Mouse (Mus musculus) forebrain, embryonic 13.5 days (tissue): ENCODE data around the gene Chil1. TPM values are rescaled to one million over a fixed set of nuclear protein-coding genes. Genes with fewer than 3 reads are reported as not detected.

Source experiments
- ATAC-seq: fragments of 200-750 bp; cut with Nextera tagmentation; 2 replicates; pipeline ENCODE4 v1.8.0; 2017
- H3K27ac ChIP-seq: fragments of 300-500 bp; sonication (generic); 2 replicates; pipeline ENCODE4 v1.5.1; 2015; ENCODE audit warnings: inconsistent platforms, mild to moderate bottlenecking, moderate library complexity
- H3K27me3 ChIP-seq: fragments of 300-500 bp; sonication (generic); 2 replicates; pipeline ENCODE4 v1.6.1; 2015; ENCODE audit warnings: mild to moderate bottlenecking, inconsistent platforms
- H3K36me3 ChIP-seq: fragments of 300-500 bp; sonication (generic); 2 replicates; pipeline ENCODE4 v1.6.1; 2015; ENCODE audit warnings: mild to moderate bottlenecking, inconsistent platforms; ENCODE audit not compliant: poor library complexity, severe bottlenecking
- H3K4me1 ChIP-seq: fragments of 300-500 bp; sonication (generic); 2 replicates; pipeline ENCODE4 v1.6.1; 2015; ENCODE audit warnings: inconsistent platforms
- H3K4me2 ChIP-seq: fragments of 300-500 bp; sonication (generic); 2 replicates; pipeline ENCODE4 v1.6.1; 2015; ENCODE audit warnings: inconsistent platforms, mild to moderate bottlenecking, moderate library complexity
- H3K4me3 ChIP-seq: fragments of 300-500 bp; sonication (generic); 2 replicates; pipeline ENCODE4 v1.5.1; 2015; ENCODE audit warnings: mild to moderate bottlenecking, inconsistent platforms
- H3K9ac ChIP-seq: fragments of 300-500 bp; sonication (generic); 2 replicates; pipeline ENCODE4 v1.6.1; 2015; ENCODE audit warnings: mild to moderate bottlenecking, inconsistent platforms
- H3K9me3 ChIP-seq: fragments of 300-500 bp; sonication (generic); replicated peaks from 2 replicates; pipeline ENCODE4 v1.6.1; 2016; ENCODE audit warnings: inconsistent platforms
- WGBS: fragments of 180-500 bp; shearing (Covaris S2); methylation state at CpG from one replicate; pipeline ENCODE4 v1.1.7; 2015; 5-methylcytosine and 5-hydroxymethylcytosine counted together
- polyA plus RNA-seq: library from polyadenylated mRNA; unstranded; fragments of >200 nt; fragmentation: Nextera tagmentation; extraction: Ambion mirVana; gene quantifications from 2 replicates; pipeline ENCODE4 v1.2.1, GENCODE M21; 2015

Gene Chil1
- polyA plus RNA-seq, 1 experiment from 2014 or later, result 3.2 TPM

GRCm38 (mm10) chr1:134226739-134227138 lies 44.8 kb downstream of the Chil1 start:
- Histone ChIP-seq H3K9me3 (no peaks in the 10 kb centered on the region), H3K4me2 (no peak overlapping the region), H3K36me3 (no peaks in the 10 kb centered on the region), H3K4me3 (no peak overlapping the region), H3K27ac (no peak overlapping the region), H3K9ac (no peak overlapping the region), H3K4me1 (no peaks in the 10 kb centered on the region), H3K27me3 (peaks cover 3% of the 10 kb centered on the region; the same call in 1 of the 2 replicates)
- ATAC-seq, result no peak
- 82% methylated on average over 8 of the region's 8 CpGs for whole genome bisulfite sequencing

GRCm38 (mm10) chr1:134229806-134230575 lies 48.0 kb downstream of the Chil1 start:
- Histone ChIP-seq H3K27me3 (peaks cover 20% of the 10 kb centered on the region), H3K9me3 (no peaks in the 10 kb centered on the region), H3K9ac (no peak overlapping the region), H3K36me3 (no peaks in the 10 kb centered on the region), H3K4me2 (no peak overlapping the region), H3K27ac (no peak overlapping the region), H3K4me3 (no peak overlapping the region), H3K4me1 (peaks cover 28% of the 10 kb centered on the region)
- no peak for ATAC-seq
- WGBS, result 70% methylated on average over 5 of the region's 5 CpGs

GRCm38 (mm10) chr1:134230638-134231228 lies 48.8 kb downstream of the Chil1 start:
- Histone ChIP-seq H3K36me3 (no peaks in the 10 kb centered on the region), H3K27me3 (peaks cover 28% of the 10 kb centered on the region), H3K4me3 (no peak overlapping the region), H3K9ac (no peak overlapping the region), H3K4me1 (peaks cover 35% of the 10 kb centered on the region), H3K27ac (no peak overlapping the region), H3K4me2 (no peak overlapping the region), H3K9me3 (no peaks in the 10 kb centered on the region)
- WGBS, result 87% methylated on average over 10 of the region's 10 CpGs
- ATAC-seq, result no peak

- Histone ChIP-seq H3K36me3 (no peaks in the 10 kb centered on the region), H3K27ac (no peak overlapping the region), H3K4me1 (peaks cover 35% of the 10 kb centered on the region), H3K4me3 (no peak overlapping the region), H3K27me3 (peaks cover 33% of the 10 kb centered on the region), H3K4me2 (no peak overlapping the region), H3K9me3 (no peaks in the 10 kb centered on the region), H3K9ac (no peak overlapping the region)
- ATAC-seq, result no peak
- 77% methylated on average over 3 of the region's 3 CpGs for WGBS
These were observed 49.3 kb downstream of the Chil1 start for GRCm38 (mm10) chr1:134231270-134231669.

- Histone ChIP-seq H3K4me3 (no peak overlapping the region), H3K27ac (no peak overlapping the region), H3K9ac (no peak overlapping the region), H3K4me1 (peaks cover 35% of the 10 kb centered on the region), H3K4me2 (no peak overlapping the region), H3K27me3 (peaks cover 37% of the 10 kb centered on the region), H3K9me3 (no peaks in the 10 kb centered on the region), H3K36me3 (no peaks in the 10 kb centered on the region)
- 78% methylated on average over 3 of the region's 3 CpGs for WGBS
- no peak for ATAC-seq
These were observed 49.7 kb downstream of the Chil1 start for GRCm38 (mm10) chr1:134231681-134232080.

- Histone ChIP-seq H3K4me1 (peaks cover 35% of the 10 kb centered on the region), H3K9me3 (no peaks in the 10 kb centered on the region), H3K4me3 (no peak overlapping the region), H3K4me2 (peak overlapping the region; percentile 78; the same call in 1 of the 2 replicates), H3K27me3 (peaks cover 44% of the 10 kb centered on the region), H3K27ac (no peak overlapping the region), H3K9ac (no peak overlapping the region), H3K36me3 (no peaks in the 10 kb centered on the region)
- no peak for ATAC-seq
- 73% methylated on average over 8 of the region's 8 CpGs for WGBS
These were observed 50.4 kb downstream of the Chil1 start for GRCm38 (mm10) chr1:134232326-134232725.

GRCm38 (mm10) chr1:134232778-134233531 lies 51.0 kb downstream of the Chil1 start:
- Histone ChIP-seq H3K4me2 (peak overlapping the region; percentile 78), H3K9ac (no peak overlapping the region), H3K9me3 (no peaks in the 10 kb centered on the region), H3K36me3 (no peaks in the 10 kb centered on the region), H3K27me3 (peaks cover 50% of the 10 kb centered on the region), H3K27ac (no peak overlapping the region), H3K4me1 (peaks cover 35% of the 10 kb centered on the region), H3K4me3 (no peak overlapping the region)
- ATAC-seq, result no peak
- 43% methylated on average over 12 of the region's 12 CpGs for WGBS

GRCm38 (mm10) chr1:134233681-134234454 lies 51.9 kb downstream of the Chil1 start:
- Histone ChIP-seq H3K27ac (no peak overlapping the region), H3K9me3 (no peaks in the 10 kb centered on the region), H3K4me3 (peak overlapping the region; percentile 44), H3K27me3 (peaks cover 53% of the 10 kb centered on the region), H3K36me3 (no peaks in the 10 kb centered on the region), H3K4me1 (peaks cover 35% of the 10 kb centered on the region), H3K9ac (peak overlapping the region; percentile 58), H3K4me2 (peak overlapping the region; percentile 78)
- 44% methylated on average over 19 of the region's 19 CpGs for WGBS
- ATAC-seq, result no peak

GRCm38 (mm10) chr1:134234455-134235390 lies 52.7 kb downstream of the Chil1 start:
- H3K4me1 ChIP-seq, result peaks cover 35% of the 10 kb centered on the region
- 1% methylated on average over 41 of the region's 41 CpGs for WGBS
- peaks cover 55% of the 10 kb centered on the region for H3K27me3 ChIP-seq
- H3K9ac ChIP-seq, result peak overlapping the region; percentile 58
- peak overlapping the region; percentile 44 for H3K4me3 ChIP-seq
- peak overlapping the region; percentile 78 for H3K4me2 ChIP-seq
- H3K27ac ChIP-seq, result no peak overlapping the region
- ATAC-seq, result peak; percentile 44
- H3K9me3 ChIP-seq, result no peaks in the 10 kb centered on the region
- no peaks in the 10 kb centered on the region for H3K36me3 ChIP-seq

GRCm38 (mm10) chr1:134235391-134235921 lies 53.5 kb downstream of the Chil1 start, which contains the start of gene Adora1:
Gene Adora1 (minus strand): TSS chr1:134235431.
- Histone ChIP-seq H3K9me3 (no peaks in the 10 kb centered on the region), H3K36me3 (no peaks in the 10 kb centered on the region), H3K9ac (peak within 1 kb of the TSS; percentile 58), H3K27me3 (peaks cover 55% of the 10 kb centered on the region), H3K4me2 (peak within 1 kb of the TSS; percentile 78), H3K4me3 (peak within 1 kb of the TSS; percentile 44), H3K4me1 (peaks cover 35% of the 10 kb centered on the region), H3K27ac (no peak within 1 kb of the TSS)
- peak; percentile 44 for ATAC-seq
- WGBS, result 1% methylated on average over 34 of the region's 37 CpGs
